Mouse (Mus musculus) embryonic facial prominence, embryonic 11.5 days (tissue): ENCODE measurements around the gene Cela2a. TPM values are rescaled to one million over a fixed set of nuclear protein-coding genes. Genes with fewer than 3 reads are reported as not detected.

Source experiments
- ATAC-seq: fragments of 200-750 bp; cut with Nextera tagmentation; replicated peaks from 2 replicates; pipeline ENCODE4 v1.8.0; 2017; ENCODE audit warnings: low read depth; ENCODE audit not compliant: insufficient number of reproducible peaks, low FRiP score, low TSS enrichment
- DNase-seq: peaks from one replicate; pipeline ENCODE4 v3.0.0-alpha.2; 2015; ENCODE audit warnings: low spot score
- H3K27ac ChIP-seq: fragments of 300-500 bp; sonication (generic); replicated peaks from 2 replicates; pipeline ENCODE4 v1.5.1; 2014; ENCODE audit warnings: mild to moderate bottlenecking, low read depth, low read length, control low read depth
- H3K27me3 ChIP-seq: fragments of 300-500 bp; sonication (generic); 2 replicates; pipeline ENCODE4 v1.6.1; 2014; ENCODE audit warnings: mild to moderate bottlenecking, low read length, moderate library complexity, mixed read lengths; ENCODE audit not compliant: control insufficient read depth, insufficient read depth
- H3K36me3 ChIP-seq: fragments of 300-500 bp; sonication (generic); replicated peaks from 2 replicates; pipeline ENCODE4 v1.6.1; 2014; ENCODE audit warnings: low read depth, mild to moderate bottlenecking, low read length, moderate library complexity, mixed read lengths; ENCODE audit not compliant: control insufficient read depth, insufficient read depth
- H3K4me1 ChIP-seq: fragments of 300-500 bp; sonication (generic); 2 replicates; pipeline ENCODE4 v1.6.1; 2014; ENCODE audit warnings: low read length, mixed read lengths; ENCODE audit not compliant: control insufficient read depth, insufficient read depth
- H3K4me2 ChIP-seq: fragments of 300-500 bp; sonication (generic); 2 replicates; pipeline ENCODE4 v1.6.1; 2014; ENCODE audit warnings: low read depth, mild to moderate bottlenecking, control low read depth, low read length, moderate library complexity
- H3K4me3 ChIP-seq: fragments of 300-500 bp; sonication (generic); 2 replicates; pipeline ENCODE4 v1.5.1; 2014; ENCODE audit warnings: low read depth, low read length, control low read depth
- H3K9ac ChIP-seq: fragments of 300-500 bp; sonication (generic); replicated peaks from 2 replicates; pipeline ENCODE4 v1.6.1; 2014; ENCODE audit warnings: mild to moderate bottlenecking, control low read depth, low read length
- H3K9me3 ChIP-seq: fragments of 300-500 bp; sonication (generic); replicated peaks from 2 replicates; pipeline ENCODE4 v1.6.1; 2016; ENCODE audit warnings: mild to moderate bottlenecking, low read length, inconsistent platforms, mixed read lengths; ENCODE audit not compliant: control insufficient read depth
- WGBS: fragments of 180-500 bp; shearing (Covaris S2); extraction: QIAGEN DNeasy Blood & Tissue Kit; methylation state at CpG from one replicate; pipeline ENCODE4 v1.1.7; 2014; 5-methylcytosine and 5-hydroxymethylcytosine counted together
- polyA plus RNA-seq: library from polyadenylated mRNA; unstranded; fragments of >200 nt; fragmentation: Nextera tagmentation; extraction: Ambion mirVana; gene quantifications from 2 replicates; pipeline ENCODE4 v1.2.1, GENCODE M21; 2014

The Cela2a gene
- polyA plus RNA-seq, 1 experiment from 2014 or later = not detected

DNA sequence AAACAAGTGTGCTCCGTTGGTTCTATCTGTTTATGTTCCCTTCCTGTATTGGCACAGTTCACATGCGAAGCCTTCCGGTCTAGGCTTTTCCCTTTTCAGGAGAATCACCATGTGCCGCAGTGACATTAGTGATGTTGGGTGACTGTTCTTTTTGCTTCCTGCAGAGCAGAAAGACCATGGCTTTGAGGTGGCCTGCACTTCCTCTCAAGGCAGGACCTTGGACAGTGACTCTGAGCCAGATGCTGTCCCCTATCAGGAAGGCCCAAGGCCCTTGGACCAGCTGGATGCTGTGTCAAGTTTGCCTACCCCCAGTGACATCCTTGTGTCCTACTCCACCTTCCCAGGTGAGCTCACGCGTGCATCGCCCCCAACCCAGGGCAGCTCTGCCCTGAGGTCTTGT lies 14.6 kb downstream of the Cela2a start:
- H3K27me3 ChIP-seq = no peaks in the 10 kb centered on the region
- no peak for ATAC-seq
- H3K4me2 ChIP-seq = no peak overlapping the region
- H3K9ac ChIP-seq = no peak overlapping the region
- peaks cover 3% of the 10 kb centered on the region for H3K36me3 ChIP-seq
- no peak overlapping the region for H3K4me3 ChIP-seq
- no peak overlapping the region for H3K27ac ChIP-seq
- DNase-seq = no peak
- H3K9me3 ChIP-seq = no peaks in the 10 kb centered on the region
- no peaks in the 10 kb centered on the region for H3K4me1 ChIP-seq
- WGBS = 93% methylated on average over 7 of the region's 7 CpGs

DNA sequence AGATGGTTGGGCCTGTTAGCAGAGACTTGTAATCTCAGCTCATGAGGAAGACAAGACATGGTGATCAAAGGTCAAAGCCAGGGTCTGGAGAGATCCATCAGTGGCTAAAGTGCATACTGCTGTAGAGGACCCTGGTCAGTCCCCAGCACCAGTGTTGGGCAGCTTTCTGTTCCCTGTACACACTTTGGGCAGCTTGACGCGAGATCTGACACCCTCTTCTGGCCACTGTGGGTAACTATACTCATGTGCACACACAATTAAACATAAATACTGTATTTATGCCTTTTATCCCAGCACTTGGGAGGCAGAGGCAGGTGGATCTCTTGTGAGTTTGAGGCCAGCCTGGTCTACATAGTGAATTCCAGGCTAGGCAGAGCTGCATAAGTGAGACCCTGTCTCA lies 15.0 kb downstream of the Cela2a start:
- no peak overlapping the region for H3K27ac ChIP-seq
- no peaks in the 10 kb centered on the region for H3K9me3 ChIP-seq
- no peak for DNase-seq
- no peaks in the 10 kb centered on the region for H3K27me3 ChIP-seq
- 93% methylated on average over 2 of the region's 2 CpGs for WGBS
- H3K4me1 ChIP-seq = no peaks in the 10 kb centered on the region
- ATAC-seq = no peak
- no peak overlapping the region for H3K9ac ChIP-seq
- peaks cover 3% of the 10 kb centered on the region for H3K36me3 ChIP-seq
- H3K4me3 ChIP-seq = no peak overlapping the region
- H3K4me2 ChIP-seq = no peak overlapping the region

DNA sequence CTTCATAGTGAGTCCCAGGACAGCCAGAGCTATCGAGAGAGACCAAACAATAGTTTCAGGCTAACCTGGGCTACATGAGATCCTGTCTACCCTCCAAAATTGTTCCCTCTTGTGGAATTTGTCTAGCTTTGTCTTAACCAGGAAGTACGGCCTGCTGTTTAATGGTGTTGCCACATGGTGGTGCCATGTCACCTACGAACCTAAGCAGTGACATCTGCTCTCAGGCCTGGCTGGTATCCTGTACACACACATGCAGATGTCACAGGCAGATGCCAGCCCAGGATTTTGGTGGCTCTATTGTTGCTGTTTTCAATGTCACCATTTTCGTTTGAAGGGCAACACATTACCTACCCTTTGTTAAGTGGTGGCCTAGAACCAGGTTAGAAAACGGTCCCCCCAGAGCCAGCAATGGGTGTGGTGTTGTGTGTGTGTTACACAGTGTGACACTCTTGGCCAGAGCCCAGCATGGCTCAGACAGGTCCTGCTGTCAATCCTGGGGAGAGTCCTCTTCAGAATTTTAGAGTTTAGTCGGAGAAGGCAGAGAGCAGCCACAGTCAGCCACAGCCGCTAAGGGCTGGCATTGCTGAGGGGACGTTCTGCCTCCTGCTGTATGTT lies 16.0 kb downstream of the Cela2a start:
- Histone ChIP-seq H3K4me2 (no peak overlapping the region), H3K4me3 (no peak overlapping the region), H3K9ac (no peak overlapping the region), H3K27me3 (no peaks in the 10 kb centered on the region), H3K9me3 (no peaks in the 10 kb centered on the region), H3K36me3 (peaks cover 3% of the 10 kb centered on the region), H3K4me1 (no peaks in the 10 kb centered on the region), H3K27ac (no peak overlapping the region)
- peak; percentile 51 for DNase-seq
- 77% methylated on average over 8 of the region's 8 CpGs for WGBS
- ATAC-seq = no peak

DNA sequence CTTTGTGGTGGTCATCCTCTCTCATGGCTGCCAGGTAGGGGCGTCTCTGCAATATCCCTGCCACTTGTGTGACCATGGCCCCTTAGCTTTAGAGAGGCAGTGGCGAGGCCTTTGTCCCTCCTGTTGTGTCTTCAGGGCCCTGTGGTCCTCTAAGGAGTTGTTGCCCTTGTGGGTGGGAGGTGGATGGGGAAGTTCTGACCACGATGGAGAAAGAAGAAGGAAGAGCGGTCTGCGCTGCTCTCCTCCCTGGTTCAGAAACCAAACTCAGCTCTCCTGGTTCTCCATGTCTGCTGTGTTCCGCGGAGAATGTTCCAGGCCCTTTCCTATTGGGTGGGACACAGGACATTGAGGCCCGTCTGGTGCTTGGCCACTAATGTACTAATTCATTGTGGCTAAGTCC lies 20.1 kb downstream of the Cela2a start:
- Histone ChIP-seq H3K36me3 (no peaks in the 10 kb centered on the region; the same call in 1 of the 2 replicates), H3K4me3 (no peak overlapping the region), H3K27me3 (no peaks in the 10 kb centered on the region), H3K9me3 (no peaks in the 10 kb centered on the region), H3K4me1 (no peaks in the 10 kb centered on the region), H3K27ac (no peak overlapping the region), H3K9ac (no peak overlapping the region), H3K4me2 (no peak overlapping the region)
- DNase-seq (no peak), ATAC-seq (no peak)
- WGBS = 97% methylated on average over 8 of the region's 8 CpGs

DNA sequence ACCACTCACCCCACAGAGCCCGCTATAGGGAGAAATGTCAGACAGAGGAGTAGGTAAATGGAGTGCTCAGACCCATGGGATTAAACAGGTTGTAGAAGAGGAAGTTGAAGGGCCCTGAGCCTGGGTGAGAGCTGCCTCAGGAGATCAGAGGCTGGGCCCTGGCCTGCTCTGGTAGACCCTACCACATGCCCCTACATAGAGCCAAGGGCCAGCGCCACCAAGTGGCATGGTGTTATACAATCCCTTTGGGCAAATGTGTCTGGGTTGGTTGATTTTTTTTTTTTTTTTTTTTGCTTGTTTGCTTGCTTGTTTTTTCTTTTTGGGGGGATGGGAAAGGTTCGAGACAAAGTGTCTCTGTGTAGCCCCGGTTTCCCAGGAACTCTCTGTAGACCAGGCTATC lies 21.9 kb downstream of the Cela2a start:
- Histone ChIP-seq H3K4me2 (no peak overlapping the region), H3K9ac (no peak overlapping the region), H3K27me3 (no peaks in the 10 kb centered on the region), H3K4me1 (no peaks in the 10 kb centered on the region), H3K27ac (no peak overlapping the region), H3K36me3 (no peaks in the 10 kb centered on the region; the same call in 1 of the 2 replicates), H3K9me3 (no peaks in the 10 kb centered on the region), H3K4me3 (no peak overlapping the region)
- WGBS = 87% methylated on average over 4 of the region's 4 CpGs
- ATAC-seq = 0 out of 2 replicates have a peak, but pooled peaks have one; percentile 34
- DNase-seq = no peak

DNA sequence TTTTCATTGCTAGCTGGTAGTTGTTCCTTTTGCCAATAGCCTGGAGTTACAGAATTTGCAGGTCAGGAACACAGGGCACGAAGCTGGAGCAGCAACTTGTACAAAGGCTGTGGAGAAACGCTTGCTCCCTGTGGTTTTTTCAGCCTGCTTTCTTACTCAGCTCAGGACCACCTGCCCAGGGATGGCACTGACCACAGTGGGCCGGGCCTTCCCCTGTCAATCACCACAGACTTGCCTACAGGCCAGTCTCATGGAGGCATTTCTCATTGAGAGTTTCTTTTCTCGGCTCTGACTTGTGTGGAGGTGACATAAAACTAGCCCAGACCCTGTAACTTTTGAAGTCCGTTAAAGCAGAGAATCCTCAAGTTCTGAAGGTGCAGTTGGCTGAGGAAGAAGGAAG lies 28.4 kb downstream of the Cela2a start:
- no peak overlapping the region for H3K9ac ChIP-seq
- 85% methylated on average over 5 of the region's 5 CpGs for WGBS
- H3K4me3 ChIP-seq = no peak overlapping the region
- H3K27ac ChIP-seq = no peak overlapping the region
- no peaks in the 10 kb centered on the region for H3K9me3 ChIP-seq
- no peaks in the 10 kb centered on the region for H3K27me3 ChIP-seq
- H3K36me3 ChIP-seq = no peaks in the 10 kb centered on the region
- no peak overlapping the region for H3K4me2 ChIP-seq
- ATAC-seq (no peak), DNase-seq (no peak)
- no peaks in the 10 kb centered on the region for H3K4me1 ChIP-seq

DNA sequence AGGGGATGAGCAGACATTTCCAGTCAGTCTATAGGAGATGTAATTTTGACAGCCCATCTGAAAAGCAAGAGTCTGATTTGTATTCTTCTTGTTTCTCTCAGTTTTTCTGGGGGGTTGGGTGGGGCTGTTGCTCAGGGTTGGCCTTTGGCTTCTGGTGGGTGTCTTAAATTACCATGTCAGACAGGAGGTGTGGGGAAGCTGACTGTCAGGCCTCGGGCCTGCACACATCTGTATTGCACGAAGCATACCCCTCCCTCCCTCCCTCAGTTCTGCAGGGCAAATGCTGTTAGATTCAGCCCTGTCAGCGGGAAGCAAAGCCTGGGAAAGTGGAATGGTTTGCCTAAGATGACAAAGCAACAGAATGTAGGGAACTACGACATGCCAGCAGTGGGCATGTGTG lies 29.0 kb downstream of the Cela2a start:
- H3K27me3 ChIP-seq = no peaks in the 10 kb centered on the region
- DNase-seq (no peak), ATAC-seq (no peak)
- H3K27ac ChIP-seq = no peak overlapping the region
- H3K4me2 ChIP-seq = no peak overlapping the region
- no peak overlapping the region for H3K4me3 ChIP-seq
- H3K9ac ChIP-seq = no peak overlapping the region
- no peaks in the 10 kb centered on the region for H3K9me3 ChIP-seq
- H3K36me3 ChIP-seq = no peaks in the 10 kb centered on the region
- H3K4me1 ChIP-seq = no peaks in the 10 kb centered on the region
- WGBS = 88% methylated on average over 4 of the region's 4 CpGs

DNA sequence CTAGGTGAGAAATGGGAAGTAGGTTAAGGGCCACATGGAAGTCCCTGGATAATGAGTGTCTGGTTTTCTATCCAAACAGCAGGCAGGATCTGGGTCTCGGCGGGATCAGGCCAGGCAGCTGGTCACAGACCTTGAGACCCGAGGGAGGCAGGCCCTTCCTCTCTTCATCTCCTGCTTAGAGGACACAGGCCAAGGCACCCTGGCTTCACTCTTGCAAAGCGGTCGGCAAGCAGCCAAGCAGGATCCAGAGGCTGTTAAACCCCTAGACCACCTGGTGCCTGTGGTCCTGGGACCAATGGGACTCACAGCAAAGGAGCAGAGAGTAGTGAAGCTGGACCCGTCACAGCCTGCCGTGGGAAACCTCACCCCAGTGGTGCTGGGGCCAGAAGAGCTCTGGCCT lies 29.6 kb downstream of the Cela2a start:
- H3K4me1 ChIP-seq = no peaks in the 10 kb centered on the region

More for the DNA sequence above, 29.6 kb downstream of the Cela2a start:
- H3K9ac ChIP-seq = no peak overlapping the region
- H3K36me3 ChIP-seq = no peaks in the 10 kb centered on the region
- H3K9me3 ChIP-seq = no peaks in the 10 kb centered on the region
- H3K27me3 ChIP-seq = no peaks in the 10 kb centered on the region
- H3K27ac ChIP-seq = no peak overlapping the region
- WGBS = 88% methylated on average over 7 of the region's 7 CpGs
- no peak for DNase-seq
- ATAC-seq = no peak
- no peak overlapping the region for H3K4me2 ChIP-seq
- no peak overlapping the region for H3K4me3 ChIP-seq
